Mouse (Mus musculus) urinary bladder, postnatal 14 days (tissue): ENCODE data around the gene Kcnma1.

Source experiments
- DNase-seq: peaks from one replicate; pipeline ENCODE4 v3.0.0; 2021; ENCODE audit warnings: low spot score

The Kcnma1 gene

GRCm38 (mm10) chr14:23266554-23267309, 747.6 kb downstream of the Kcnma1 start:
- no peak for DNase-seq

DNA sequence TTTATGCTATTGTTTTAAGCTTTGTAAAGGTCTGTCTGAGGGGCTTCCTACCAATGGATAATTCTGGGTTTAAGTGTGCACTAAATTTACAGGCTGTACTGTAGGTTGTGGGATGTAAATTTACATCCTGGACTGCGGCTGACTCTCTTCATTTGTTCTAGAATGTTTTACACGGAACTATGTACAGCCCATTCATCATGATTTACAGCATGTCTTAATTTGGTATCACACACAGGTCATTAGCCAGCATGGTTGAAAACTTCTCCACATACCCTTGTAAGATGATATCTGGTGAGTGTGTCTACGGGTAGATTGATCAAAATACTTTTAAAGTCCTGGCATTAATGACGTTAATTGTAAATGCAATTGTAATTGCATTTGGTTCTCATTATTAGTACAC, 761.1 kb downstream of the Kcnma1 start:
- DNase-seq = no peak

- DNase-seq = no peak
Observed at GRCm38 (mm10) chr14:23244446-23244845, 769.8 kb downstream of the Kcnma1 start.

GRCm38 (mm10) chr14:23243857-23244256, 770.4 kb downstream of the Kcnma1 start:
- no peak for DNase-seq
